Mouse (Mus musculus): Measurements from ENCODE around the gene Gm3043. TPM values are rescaled to one million over a fixed set of nuclear protein-coding genes. Genes with fewer than 3 reads are reported as not detected.
"Not testable (repeated sequence)": the region's sequence is repeated elsewhere in the genome, so short reads cannot be mapped to it uniquely, and the experiment has no call there.

Gene Gm3043
- polyA plus RNA-seq (2015; fragmentation: Nextera tagmentation; extraction: Ambion mirVana) = not detected in 2 replicates

- H3K27me3 ChIP-seq (ENCODE audit: insufficient read depth, low read length); DNase-seq; ATAC-seq; H3K36me3 ChIP-seq (replicated peaks; ENCODE audit: insufficient read depth, low read length); H3K4me3 ChIP-seq (ENCODE audit: low read depth, low read length); H3K4me2 ChIP-seq (ENCODE audit: low read depth, low read length); H3K4me1 ChIP-seq (ENCODE audit: insufficient read depth); H3K9me3 ChIP-seq (ENCODE audit: low read length); H3K9ac ChIP-seq (replicated peaks); H3K27ac ChIP-seq (ENCODE audit: low read depth): not testable (repeated sequence)
- no CpG with 5 or more reads among the region's 3 CpGs for WGBS (ENCODE audit: insufficient replicate concordance)
Observed at GRCm38 (mm10) chr14:3688483-3688882, at the start of gene Gm3043. Gene Gm3043 (plus strand): TSS chr14:3688783.

GRCm38 (mm10) chr14:3651730-3652129, 36.9 kb upstream of the Gm3043 start, which contains the start of gene Gm3020:
Gene Gm3020 (plus strand): TSS chr14:3652030.
- H3K27me3 ChIP-seq (ENCODE audit: insufficient read depth, low read length); H3K9me3 ChIP-seq (ENCODE audit: low read length); H3K4me3 ChIP-seq (ENCODE audit: low read depth, low read length); H3K4me2 ChIP-seq (ENCODE audit: low read depth, low read length); DNase-seq; ATAC-seq; H3K27ac ChIP-seq (ENCODE audit: low read depth); H3K4me1 ChIP-seq (ENCODE audit: insufficient read depth); H3K9ac ChIP-seq (replicated peaks); H3K36me3 ChIP-seq (replicated peaks; ENCODE audit: insufficient read depth, low read length): not testable (repeated sequence)
- no CpG with 5 or more reads among the region's 32 CpGs for WGBS (ENCODE audit: insufficient replicate concordance)

Other genes with a start within 250 kb of the Gm3043 start
- gene Gm10408, start 239.4 kb upstream of the Gm3043 start, polyA plus RNA-seq (2015; fragmentation: Nextera tagmentation; extraction: Ambion mirVana) = not detected in 2 replicates
- not detected in 2 replicates for gene Gm3012, start 54.3 kb upstream of the Gm3043 start, polyA plus RNA-seq (2015; fragmentation: Nextera tagmentation; extraction: Ambion mirVana)
- not detected in 2 replicates for gene Gm3020, start 36.8 kb upstream of the Gm3043 start, polyA plus RNA-seq (2015; fragmentation: Nextera tagmentation; extraction: Ambion mirVana)
- not detected in 2 replicates for gene Gm3002, start 121.3 kb downstream of the Gm3043 start, polyA plus RNA-seq (2015; fragmentation: Nextera tagmentation; extraction: Ambion mirVana)
- gene Gm3033, start 157.5 kb downstream of the Gm3043 start, polyA plus RNA-seq (2015; fragmentation: Nextera tagmentation; extraction: Ambion mirVana) = not detected in 2 replicates
- not detected in 2 replicates for gene Gm2916, start 195.4 kb downstream of the Gm3043 start, polyA plus RNA-seq (2015; fragmentation: Nextera tagmentation; extraction: Ambion mirVana)
- not detected in 2 replicates for gene Gm3029, start 243.0 kb downstream of the Gm3043 start, polyA plus RNA-seq (2015; fragmentation: Nextera tagmentation; extraction: Ambion mirVana)